Mouse (Mus musculus) embryo, embryonic 9.5 days (tissue): ENCODE data around the gene Ldb3.

ENCODE experiments used
- DNase-seq: peaks from one replicate; pipeline ENCODE4 v3.0.0-alpha.2; 2017; ENCODE audit errors: extremely low spot score

Gene Ldb3

DNA sequence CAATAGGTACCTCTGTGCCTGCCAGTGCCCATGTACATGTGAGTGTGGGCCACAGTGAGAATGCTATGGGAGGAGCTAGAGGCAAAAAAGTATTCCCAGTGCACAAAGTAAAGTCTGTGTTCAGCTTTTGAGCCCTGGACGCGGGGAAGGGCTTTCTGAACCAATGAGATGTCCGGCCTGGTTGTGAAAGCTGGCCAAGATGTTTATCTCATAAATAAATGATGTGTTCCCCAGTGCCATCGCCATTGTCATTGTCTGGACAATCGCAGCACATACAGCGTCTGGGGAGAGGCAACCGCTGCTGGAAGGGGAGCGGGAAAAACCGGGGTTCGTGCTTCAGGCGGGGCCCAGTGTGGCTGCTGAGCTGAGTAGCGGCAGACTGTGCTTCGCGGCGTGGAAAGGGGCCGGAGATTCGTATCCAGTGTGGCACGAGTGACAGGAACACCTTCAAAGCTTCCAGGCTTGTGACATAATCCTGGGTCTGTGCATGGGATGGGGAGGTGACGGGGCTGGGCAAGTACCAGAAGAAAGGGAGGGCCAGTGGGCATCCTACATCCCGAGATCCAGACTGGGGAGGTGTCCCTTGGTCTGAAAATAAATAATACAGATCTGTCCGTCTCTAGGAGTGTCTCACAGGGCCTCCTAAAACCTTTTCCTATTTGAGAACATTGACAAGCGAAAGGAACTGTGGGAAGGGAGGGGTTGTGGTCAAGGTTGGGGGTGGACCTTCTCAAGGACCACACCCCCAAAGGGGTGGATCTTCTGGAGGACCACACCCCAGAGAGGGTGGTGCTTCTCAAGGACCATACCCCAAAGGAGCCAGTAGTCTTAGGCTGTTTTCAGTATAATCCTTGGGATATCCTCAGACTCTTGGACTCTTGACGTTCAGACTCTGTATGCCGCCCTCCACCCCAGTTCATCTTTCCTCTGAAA lies 2.5 kb upstream of the Ldb3 start:
- no peak for DNase-seq

GRCm38 (mm10) chr14:34590017-34590570 lies 1.6 kb upstream of the Ldb3 start:
- no peak for DNase-seq

GRCm38 (mm10) chr14:34589185-34589713 lies 767 bp upstream of the Ldb3 start:
- DNase-seq: no peak

DNA sequence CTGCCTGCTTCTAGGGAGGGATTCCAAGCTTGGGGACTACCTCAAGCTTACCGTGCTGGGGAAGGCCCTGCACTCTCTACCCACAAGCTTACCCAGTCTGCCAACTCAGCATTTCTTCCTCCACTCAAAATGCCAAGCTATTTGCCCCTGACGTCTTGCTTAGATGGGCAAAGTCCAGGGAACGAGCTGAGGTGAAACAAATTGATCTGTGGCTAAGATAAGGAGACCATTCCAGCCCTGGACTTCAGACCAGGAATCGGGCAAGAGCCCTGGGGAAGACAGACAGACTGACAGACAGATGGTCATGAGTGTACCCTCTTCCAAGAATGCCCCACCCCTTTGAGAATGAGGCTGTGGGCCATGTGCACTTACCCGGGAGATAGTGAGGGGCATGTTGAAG lies 477 bp downstream of the Ldb3 start:
- no peak for DNase-seq

DNA sequence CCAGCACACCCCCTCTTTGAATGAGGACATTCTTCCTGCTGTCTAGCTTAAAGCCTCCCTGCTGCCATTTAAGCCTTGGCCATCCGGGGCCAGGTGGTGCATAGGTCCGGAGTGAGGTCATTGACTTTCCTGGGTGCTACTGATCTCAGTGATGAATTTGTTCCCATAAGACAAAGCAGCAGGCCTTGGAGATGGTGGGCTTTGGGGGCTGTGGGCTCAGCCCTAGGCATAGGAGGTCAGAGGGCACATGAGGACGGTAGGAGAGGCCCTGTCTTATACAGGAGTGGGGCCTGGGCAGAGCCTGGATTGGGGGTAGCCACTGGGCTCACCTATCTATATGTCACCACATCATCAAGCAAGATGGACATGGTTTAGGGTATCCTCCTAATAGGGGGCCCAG lies 1.6 kb downstream of the Ldb3 start:
- no peak for DNase-seq

- DNase-seq: no peak
Measured at GRCm38 (mm10) chr14:34585358-34586105, 3.0 kb downstream of the Ldb3 start.

GRCm38 (mm10) chr14:34582740-34583427 lies 5.6 kb downstream of the Ldb3 start:
- no peak for DNase-seq

GRCm38 (mm10) chr14:34576858-34577257 lies 11.6 kb downstream of the Ldb3 start:
- no peak for DNase-seq

GRCm38 (mm10) chr14:34574068-34574467 lies 14.4 kb downstream of the Ldb3 start:
- DNase-seq: no peak

DNA sequence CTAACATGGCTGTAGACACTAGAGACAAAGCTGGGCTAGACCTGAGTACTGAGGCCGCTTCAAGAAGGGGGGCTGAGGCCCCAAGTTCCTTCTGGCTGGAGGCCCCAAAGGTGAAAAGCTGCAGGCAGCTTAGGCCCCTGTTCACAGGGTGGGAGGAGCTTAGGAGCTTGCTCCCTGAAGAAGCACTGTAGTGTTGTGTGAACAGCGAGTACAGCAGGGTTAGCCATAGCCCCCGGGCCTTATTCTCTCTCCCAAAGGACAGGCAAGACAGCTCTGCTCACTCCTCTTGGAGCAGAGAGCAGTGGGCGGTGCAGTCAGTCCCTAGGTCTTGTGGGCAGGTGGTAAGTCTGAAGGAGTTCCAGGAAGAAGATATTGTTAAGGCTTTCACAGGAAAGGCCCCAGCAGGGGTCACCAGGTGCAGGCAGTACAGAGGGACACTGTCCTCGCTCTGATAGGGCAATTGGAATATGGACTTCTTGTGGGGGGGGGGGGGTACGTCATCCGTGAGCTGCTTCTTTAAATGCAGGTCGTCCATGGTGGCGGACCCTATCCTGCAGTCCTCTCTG lies 15.1 kb downstream of the Ldb3 start:
- no peak for DNase-seq

DNA sequence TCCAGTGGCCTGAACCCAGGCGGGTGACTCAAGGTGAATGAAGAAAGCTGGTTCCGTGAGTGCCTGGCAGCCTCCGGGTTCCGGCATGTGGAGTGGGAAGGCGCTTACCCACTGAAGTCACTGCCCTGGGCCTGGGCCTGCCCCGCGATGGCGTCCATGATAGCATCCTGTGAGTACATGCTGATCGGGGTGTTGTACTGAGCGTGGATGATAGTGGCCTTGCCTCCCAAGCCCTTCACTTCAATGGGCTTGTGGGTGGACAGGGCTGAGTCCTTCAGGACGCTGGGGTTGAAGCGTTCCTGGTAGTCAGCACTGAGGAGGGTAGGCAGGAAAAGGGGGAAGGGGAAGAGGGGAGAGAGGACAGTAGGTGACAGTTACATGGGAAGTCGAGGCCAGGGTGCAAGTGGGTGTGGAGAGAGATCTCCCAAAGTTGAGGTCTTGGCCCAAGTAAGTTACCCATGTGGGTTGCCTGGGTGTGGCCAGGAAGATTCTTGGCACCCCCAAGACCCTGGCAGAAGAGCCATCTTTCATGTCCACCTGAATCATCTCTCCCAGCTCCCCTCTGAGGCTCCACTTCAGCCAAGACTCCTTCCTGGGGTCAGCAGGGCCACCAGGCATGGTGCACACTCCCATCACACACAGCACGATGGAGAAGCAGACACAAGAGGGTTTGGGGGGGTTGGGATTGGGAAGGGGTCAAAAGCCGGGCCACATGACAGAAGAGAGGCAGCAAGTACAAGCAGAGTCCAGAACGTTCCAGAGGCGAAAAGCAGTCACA lies 16.7 kb downstream of the Ldb3 start:
- no peak for DNase-seq

DNA sequence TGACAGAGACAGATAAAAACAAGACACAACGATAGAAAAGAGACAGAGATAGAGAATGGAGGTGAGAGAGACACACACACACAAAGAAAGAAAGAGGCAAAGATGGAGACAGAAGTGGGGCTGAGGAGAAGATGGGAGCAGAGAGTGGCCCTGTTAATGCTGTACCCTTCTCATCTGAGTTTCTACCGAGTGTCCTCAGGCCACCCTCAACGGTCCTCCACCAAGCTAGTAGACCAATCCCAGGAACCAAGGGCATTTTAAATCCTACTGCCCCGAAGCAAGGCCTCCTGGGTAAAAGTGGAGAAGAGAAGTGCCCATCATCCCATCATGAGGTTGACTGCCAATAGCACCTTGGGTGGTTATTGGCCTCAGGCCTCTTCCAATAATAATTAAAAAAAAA lies 17.6 kb downstream of the Ldb3 start:
- no peak for DNase-seq

DNA sequence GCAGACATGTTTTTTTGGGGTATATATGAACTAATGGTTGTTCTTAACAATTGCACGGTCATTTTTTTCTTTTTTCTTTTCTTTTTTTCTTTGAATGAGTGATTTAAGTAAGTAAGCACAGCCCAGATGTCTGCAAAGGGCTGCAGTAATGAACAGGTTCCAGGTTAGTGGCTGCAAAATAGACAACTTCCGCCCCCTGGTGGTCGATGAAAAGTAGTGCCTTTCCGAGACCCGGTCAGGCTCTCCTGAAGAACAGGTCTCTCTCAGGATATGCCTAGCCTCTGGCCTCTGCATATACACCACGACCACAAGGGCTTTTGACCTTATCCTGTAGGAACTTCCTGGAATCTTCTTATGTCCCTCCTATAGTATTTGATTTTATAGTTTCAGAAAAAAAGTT lies 18.2 kb downstream of the Ldb3 start:
- peak; percentile 76 for DNase-seq

DNA sequence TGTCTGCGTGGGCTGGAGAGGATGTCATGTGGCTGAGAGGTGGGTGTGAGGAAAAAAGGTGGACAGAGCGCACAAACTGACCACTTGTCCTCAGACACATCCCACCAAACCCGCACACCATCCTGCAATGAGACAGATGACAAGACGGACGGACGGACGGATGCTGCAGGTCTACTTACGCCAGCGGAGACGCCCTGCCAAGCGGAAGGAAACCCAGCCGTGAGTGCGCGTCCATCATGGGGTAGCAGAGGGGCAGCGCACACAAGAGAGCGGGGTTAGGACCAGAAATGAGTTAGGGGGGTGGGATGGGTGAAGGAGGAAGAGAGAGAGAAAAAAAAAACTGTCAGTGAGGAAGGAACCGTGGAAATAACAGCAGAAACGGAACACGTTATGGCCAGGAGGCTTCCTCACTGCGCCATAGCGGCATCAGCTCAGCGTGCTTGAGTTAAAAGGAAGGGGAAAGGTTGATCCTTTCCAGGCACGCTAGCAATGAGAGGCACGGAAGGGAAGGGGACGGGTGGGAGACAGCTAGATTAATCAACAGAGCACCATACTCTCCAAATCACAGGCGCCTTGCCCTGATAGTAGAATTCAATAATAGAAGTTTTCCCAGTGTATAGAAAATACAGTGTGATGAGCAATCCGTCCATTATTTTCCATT lies 18.8 kb downstream of the Ldb3 start:
- DNase-seq: no peak

DNA sequence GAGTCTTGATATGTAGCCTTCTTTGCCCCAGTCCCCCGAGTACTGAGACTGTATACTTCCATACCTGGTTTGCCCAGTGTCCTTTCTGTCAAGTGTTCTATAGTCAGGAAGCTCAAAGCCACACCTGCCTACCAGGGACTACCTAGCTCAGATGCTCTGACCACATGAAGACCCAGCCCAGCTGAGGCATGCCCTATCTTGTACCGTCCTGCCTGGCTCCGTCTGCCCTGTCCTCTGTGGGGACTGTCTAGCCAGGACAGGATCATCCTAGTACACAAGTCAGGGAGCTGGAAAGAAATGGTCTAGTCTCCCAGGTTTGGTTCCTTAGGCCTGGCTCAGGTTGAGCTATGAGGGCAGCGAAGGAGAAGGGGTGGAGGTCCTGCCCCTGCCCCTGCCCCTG lies 19.9 kb downstream of the Ldb3 start:
- DNase-seq: no peak

DNA sequence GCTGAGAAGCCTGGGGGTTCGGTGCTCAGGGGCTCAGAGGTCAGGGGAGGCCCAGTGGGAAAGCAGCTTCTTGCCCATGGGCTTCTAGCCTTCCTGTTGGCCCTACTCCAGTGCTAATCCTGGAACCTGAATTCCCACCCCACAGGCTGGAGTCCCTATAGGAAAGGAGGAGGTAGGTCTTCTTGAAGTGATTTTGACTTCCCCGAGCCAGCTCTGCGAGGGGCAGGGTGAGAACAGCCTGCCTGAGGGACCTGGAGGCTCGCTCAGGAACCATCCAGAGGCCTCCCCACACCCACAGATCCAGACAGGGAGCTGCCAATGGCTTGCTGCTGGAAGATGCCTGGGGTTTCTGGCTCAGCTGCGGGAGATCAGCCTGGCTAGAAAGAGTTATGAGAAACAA lies 20.8 kb downstream of the Ldb3 start:
- DNase-seq: no peak

- DNase-seq: no peak
Measured at GRCm38 (mm10) chr14:34566530-34566929, 22.0 kb downstream of the Ldb3 start.

DNA sequence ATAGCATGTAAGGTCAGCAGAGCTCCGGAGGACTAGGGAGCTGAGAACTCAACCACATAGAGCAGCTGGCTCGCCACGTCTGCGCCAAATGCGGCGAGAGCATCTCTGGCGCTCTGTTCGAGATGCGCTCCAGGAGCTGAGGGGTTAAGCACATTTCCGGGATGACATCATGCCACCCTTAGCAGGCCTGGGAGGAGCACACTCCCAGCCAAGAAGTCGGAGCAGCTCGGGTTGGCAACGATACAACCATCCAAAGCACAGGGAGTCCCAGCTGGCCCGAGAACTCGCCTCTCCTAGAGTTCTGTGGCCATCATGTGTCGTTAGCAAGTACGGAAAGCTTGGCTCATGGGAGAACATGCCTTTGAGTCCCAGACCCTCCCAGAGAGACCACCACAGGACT lies 22.8 kb downstream of the Ldb3 start:
- DNase-seq: no peak

DNA sequence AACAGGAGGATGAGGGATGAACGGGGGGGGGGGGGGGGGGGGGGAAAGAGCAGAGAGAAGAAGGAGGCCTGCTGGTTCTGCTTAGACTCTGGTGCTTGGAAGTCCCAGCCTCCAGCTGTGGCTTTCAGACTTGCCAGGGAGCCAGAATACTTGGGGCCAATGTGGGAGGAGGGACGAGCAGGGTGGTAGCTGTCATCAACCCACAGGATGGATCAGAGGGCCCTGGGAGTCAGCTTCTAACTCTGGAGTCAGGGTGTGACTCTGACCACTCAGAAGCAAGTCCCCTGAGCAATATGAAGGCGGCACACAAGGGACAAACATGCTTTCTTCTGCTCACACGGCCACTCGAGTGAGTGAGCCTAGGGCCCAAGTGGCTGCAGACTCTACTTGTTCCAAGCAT lies 23.8 kb downstream of the Ldb3 start:
- DNase-seq: no peak

DNA sequence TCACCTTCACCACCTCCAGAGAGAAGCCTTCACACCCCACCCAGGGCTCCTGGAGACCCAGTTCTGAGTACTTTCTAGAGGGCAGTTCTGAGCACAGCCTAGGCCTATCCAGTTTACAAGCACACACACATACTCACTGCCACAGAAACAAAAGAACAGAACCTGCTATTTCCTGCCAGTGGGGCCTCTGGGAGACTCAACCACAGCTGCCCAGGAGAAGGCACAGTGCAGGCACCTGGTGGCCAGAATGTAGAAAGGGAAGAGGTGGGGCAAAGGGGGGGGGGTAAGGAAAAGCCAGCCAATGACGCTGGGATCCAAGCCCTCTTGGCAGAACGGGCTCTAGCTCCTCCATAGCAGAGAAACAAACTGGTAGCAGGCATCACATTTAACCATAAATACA lies 26.1 kb downstream of the Ldb3 start:
- DNase-seq: no peak
